Mouse (Mus musculus) bone marrow macrophage, adult 2 months (primary cell): ENCODE measurements around the gene Eogt.

Experiments
- CTCF ChIP-seq: IDR thresholded peaks from 2 replicates; pipeline ENCODE4 v1.5.1; 2012; ENCODE audit warnings: low read depth, mild to moderate bottlenecking, low read length, moderate library complexity
- POLR2A ChIP-seq: IDR thresholded peaks from 2 replicates; pipeline ENCODE4 v1.6.1; 2012; ENCODE audit warnings: mild to moderate bottlenecking, low read depth, low read length, borderline replicate concordance

- TF ChIP-seq CTCF (no peak), POLR2A (no peak)
Observed at GRCm38 (mm10) chr6:97148383-97149251, at the start of gene Eogt.
